Mouse (Mus musculus) lung, embryonic 14.5 days (tissue): ENCODE measurements at regions not wholly inside any gene's neighbourhood (a gene's known extent, or its start where the extent isn't known, plus 50 kb on each side); places are given as distances from the start of the nearest gene placed in this dataset.

Source experiments
- ATAC-seq: fragments of 200-750 bp; cut with Nextera tagmentation; 2 replicates; pipeline ENCODE4 v1.8.0; 2017; ENCODE audit warnings: mild to moderate bottlenecking, moderate TSS enrichment, moderate library complexity; ENCODE audit not compliant: insufficient read depth
- DNase-seq: peaks from one replicate; pipeline ENCODE4 v3.0.0-alpha.2; 2015
- H3K27ac ChIP-seq: fragments of 300-500 bp; sonication (generic); 2 replicates; pipeline ENCODE4 v1.5.1; 2014; ENCODE audit warnings: low read depth, mild to moderate bottlenecking, moderate library complexity
- H3K27me3 ChIP-seq: fragments of 300-500 bp; sonication (generic); 2 replicates; pipeline ENCODE4 v1.6.1; 2014; ENCODE audit warnings: low read length, control low read depth; ENCODE audit not compliant: insufficient read depth
- H3K36me3 ChIP-seq: fragments of 300-500 bp; sonication (generic); 2 replicates; pipeline ENCODE4 v1.6.1; 2014; ENCODE audit warnings: control low read depth; ENCODE audit not compliant: insufficient read depth
- H3K4me1 ChIP-seq: fragments of 300-500 bp; sonication (generic); 2 replicates; pipeline ENCODE4 v1.6.1; 2014; ENCODE audit warnings: antibody characterized with exemption, control low read depth; ENCODE audit not compliant: insufficient read depth
- H3K4me2 ChIP-seq: fragments of 300-500 bp; sonication (generic); 2 replicates; pipeline ENCODE4 v1.6.1; 2014; ENCODE audit warnings: mild to moderate bottlenecking
- H3K4me3 ChIP-seq: fragments of 300-500 bp; sonication (generic); 2 replicates; pipeline ENCODE4 v1.5.1; 2014; ENCODE audit warnings: low read depth, low read length
- H3K9ac ChIP-seq: fragments of 300-500 bp; sonication (generic); 2 replicates; pipeline ENCODE4 v1.6.1; 2014
- H3K9me3 ChIP-seq: fragments of 300-500 bp; sonication (generic); 2 replicates; pipeline ENCODE4 v1.6.1; 2016; ENCODE audit warnings: low read depth, low read length, control low read depth
- CTCF ChIP-seq: IDR thresholded peaks from 2 replicates; pipeline ENCODE4 v1.5.1; 2016; ENCODE audit warnings: antibody characterized with exemption, low read depth
- WGBS: fragments of 180-500 bp; shearing (Covaris S2); extraction: QIAGEN DNeasy Blood & Tissue Kit; methylation state at CpG from one replicate; pipeline ENCODE4 v1.1.7; 2014; 5-methylcytosine and 5-hydroxymethylcytosine counted together

- no peak for ATAC-seq
- 88% methylated on average over 3 of the region's 3 CpGs for WGBS
- H3K9me3 ChIP-seq: no peaks in the 10 kb centered on the region
Observed at GRCm38 (mm10) chr4:72565186-72565585, 287.2 kb downstream of the Aldoart1 start.

GRCm38 (mm10) chr4:72562909-72563676, 289.3 kb downstream of the Aldoart1 start:
- no peaks in the 10 kb centered on the region for H3K27me3 ChIP-seq
- no peak overlapping the region for H3K4me3 ChIP-seq
- no peak overlapping the region for H3K27ac ChIP-seq
- 15% methylated on average over 4 of the region's 4 CpGs for WGBS
- TF ChIP-seq CTCF: no peak
- no peaks in the 10 kb centered on the region for H3K9me3 ChIP-seq
- ATAC-seq: peak; percentile 70; the same call in 1 of the 2 replicates
- H3K36me3 ChIP-seq: no peaks in the 10 kb centered on the region
- no peak overlapping the region for H3K9ac ChIP-seq
- H3K4me2 ChIP-seq: no peak overlapping the region
- DNase-seq: peak; percentile 23
- H3K4me1 ChIP-seq: no peaks in the 10 kb centered on the region

More at GRCm38 (mm10) chr4:72565186-72565585, 287.2 kb downstream of the Aldoart1 start:
- no peak overlapping the region for H3K9ac ChIP-seq
- no peaks in the 10 kb centered on the region for H3K4me1 ChIP-seq
- H3K4me3 ChIP-seq: no peak overlapping the region
- no peaks in the 10 kb centered on the region for H3K36me3 ChIP-seq
- no peaks in the 10 kb centered on the region for H3K27me3 ChIP-seq
- no peak for TF ChIP-seq CTCF
- no peak overlapping the region for H3K27ac ChIP-seq
- DNase-seq: no peak
- H3K4me2 ChIP-seq: no peak overlapping the region

GRCm38 (mm10) chr4:72554276-72554675, 298.2 kb downstream of the Aldoart1 start:
- DNase-seq: no peak
- H3K4me3 ChIP-seq: no peak overlapping the region
- H3K36me3 ChIP-seq: no peaks in the 10 kb centered on the region
- TF ChIP-seq CTCF: no peak
- no peaks in the 10 kb centered on the region for H3K4me1 ChIP-seq
- ATAC-seq: no peak
- no peak overlapping the region for H3K4me2 ChIP-seq
- H3K27me3 ChIP-seq: no peaks in the 10 kb centered on the region
- H3K27ac ChIP-seq: no peak overlapping the region
- H3K9me3 ChIP-seq: no peaks in the 10 kb centered on the region
- no peak overlapping the region for H3K9ac ChIP-seq

- Histone ChIP-seq H3K27ac (no peak overlapping the region), H3K36me3 (no peaks in the 10 kb centered on the region), H3K9me3 (no peaks in the 10 kb centered on the region), H3K9ac (no peak overlapping the region), H3K27me3 (no peaks in the 10 kb centered on the region), H3K4me1 (no peaks in the 10 kb centered on the region), H3K4me3 (no peak overlapping the region), H3K4me2 (no peak overlapping the region)
- 19% methylated on average over 1 of the region's 1 CpGs for WGBS
- no peak for ATAC-seq
- peak; percentile 1 for DNase-seq
- no peak for TF ChIP-seq CTCF
Observed at GRCm38 (mm10) chr4:72534563-72534962, 317.9 kb downstream of the Aldoart1 start.

- TF ChIP-seq CTCF: no peak
- Histone ChIP-seq H3K9me3 (no peaks in the 10 kb centered on the region), H3K9ac (no peak overlapping the region), H3K27ac (no peak overlapping the region), H3K4me3 (no peak overlapping the region), H3K4me1 (no peaks in the 10 kb centered on the region), H3K4me2 (no peak overlapping the region), H3K27me3 (no peaks in the 10 kb centered on the region), H3K36me3 (no peaks in the 10 kb centered on the region)
- no peak for ATAC-seq
- DNase-seq: no peak
Observed at GRCm38 (mm10) chr4:72524630-72525029, 323.9 kb upstream of the Tle1 start.

GRCm38 (mm10) chr4:72524100-72524499, 323.4 kb upstream of the Tle1 start:
- TF ChIP-seq CTCF: no peak
- H3K27ac ChIP-seq: no peak overlapping the region
- no peaks in the 10 kb centered on the region for H3K27me3 ChIP-seq
- no peak overlapping the region for H3K9ac ChIP-seq
- 53% methylated on average over 1 of the region's 1 CpGs for WGBS
- no peaks in the 10 kb centered on the region for H3K4me1 ChIP-seq
- DNase-seq (peak; percentile 26), ATAC-seq (no peak)
- no peak overlapping the region for H3K4me3 ChIP-seq
- no peak overlapping the region for H3K4me2 ChIP-seq
- no peaks in the 10 kb centered on the region for H3K36me3 ChIP-seq
- no peaks in the 10 kb centered on the region for H3K9me3 ChIP-seq

- Histone ChIP-seq H3K9me3 (no peaks in the 10 kb centered on the region), H3K9ac (no peak overlapping the region), H3K27me3 (no peaks in the 10 kb centered on the region), H3K4me2 (no peak overlapping the region), H3K4me1 (no peaks in the 10 kb centered on the region), H3K27ac (no peak overlapping the region), H3K36me3 (no peaks in the 10 kb centered on the region), H3K4me3 (no peak overlapping the region)
- ATAC-seq (no peak), DNase-seq (no peak)
- no peak for TF ChIP-seq CTCF
- 73% methylated on average over 1 of the region's 1 CpGs for WGBS
Observed at GRCm38 (mm10) chr4:72511220-72511619, 310.5 kb upstream of the Tle1 start.

- H3K36me3 ChIP-seq: no peaks in the 10 kb centered on the region
- no peaks in the 10 kb centered on the region for H3K9me3 ChIP-seq
- H3K9ac ChIP-seq: no peak overlapping the region
- no peak overlapping the region for H3K4me3 ChIP-seq
- DNase-seq (no peak), ATAC-seq (no peak)
- no peaks in the 10 kb centered on the region for H3K27me3 ChIP-seq
- no peaks in the 10 kb centered on the region for H3K4me1 ChIP-seq
- H3K4me2 ChIP-seq: no peak overlapping the region
- TF ChIP-seq CTCF: no peak
- 75% methylated on average over 1 of the region's 1 CpGs for WGBS
- no peak overlapping the region for H3K27ac ChIP-seq
Observed at GRCm38 (mm10) chr4:72481748-72482147, 281.0 kb upstream of the Tle1 start.
